Mouse (Mus musculus): ENCODE results near the gene Isca2.

GRCm38 (mm10) chr12:84811510-84811909 is 38.5 kb downstream of the Isca2 start:
- TF ChIP-seq EP300 (IDR thresholded peaks at IDR 0.05; ENCODE audit: low read depth in 1 of 2, low read length in 2 of 2), result no peak
- TF ChIP-seq NELFE (IDR thresholded peaks at IDR 0.05; ENCODE audit: low read depth, low read length), result no peak
- no peak for TF ChIP-seq CTCF (IDR thresholded peaks at IDR 0.05 in 2 of 3, conservative IDR thresholded peaks at IDR 0.05 in 1 of 3; ENCODE audit: control insufficient read depth in 1 of 3, insufficient read depth in 1 of 3, low read depth in 2 of 3, low read length in 3 of 3, poor library complexity in 1 of 3, severe bottlenecking in 1 of 3)
- no peak for TF ChIP-seq KAT2A (conservative IDR thresholded peaks at IDR 0.05; ENCODE audit: low read depth, low read length)
- TF ChIP-seq UBTF (IDR thresholded peaks at IDR 0.05; ENCODE audit: borderline replicate concordance, insufficient read depth, low read depth, low read length), result no peak
- TF ChIP-seq USF1 (IDR thresholded peaks at IDR 0.05; ENCODE audit: low read depth, low read length), result no peak
- TF ChIP-seq MAX (IDR thresholded peaks at IDR 0.05; ENCODE audit: low read length), result no peak
- no peak for TF ChIP-seq HCFC1 (IDR thresholded peaks at IDR 0.05; ENCODE audit: low read depth, low read length)
- no peak for TF ChIP-seq POLR2A (IDR thresholded peaks at IDR 0.05; ENCODE audit: control insufficient read depth in 1 of 2, insufficient read depth in 1 of 2, low read depth in 1 of 2, low read length in 2 of 2, poor library complexity in 1 of 2)
- no peak for TF ChIP-seq RCOR1 (IDR thresholded peaks at IDR 0.05; ENCODE audit: low read depth, low read length)

Data from MEL (cell line).